Mouse (Mus musculus) T-helper 1 cell (primary cell): ENCODE data around the gene Malsu1.

Experiments
- in situ Hi-C: fragments of 300-600 bp; cut with MboI, MseI; formaldehyde crosslinking; loops from one replicate; pipeline ENCODE4 v1.15.1; 2025; ENCODE audit warnings: high pct_unique_total_duplicates

Gene Malsu1

GRCm38 (mm10) chr6:49068361-49068760 is 5.2 kb upstream of the Malsu1 start:
- in situ Hi-C loops = no loop called here

- in situ Hi-C loops = no loop called here
Observed at GRCm38 (mm10) chr6:49074117-49074490, 509 bp downstream of the Malsu1 start.

- in situ Hi-C loops = no loop called here
Observed at GRCm38 (mm10) chr6:49077894-49078293, 4.3 kb downstream of the Malsu1 start.

- in situ Hi-C loops = no loop called here
Observed at GRCm38 (mm10) chr6:49079313-49079712, 5.7 kb downstream of the Malsu1 start.

GRCm38 (mm10) chr6:49083008-49083407 is 9.4 kb downstream of the Malsu1 start:
- in situ Hi-C loops = no loop called here

- in situ Hi-C loops = no loop called here
Observed at GRCm38 (mm10) chr6:49094968-49095367, 21.4 kb downstream of the Malsu1 start.

- in situ Hi-C loops = no loop called here
Observed at GRCm38 (mm10) chr6:49096421-49096820, 22.8 kb downstream of the Malsu1 start.

GRCm38 (mm10) chr6:49096933-49097461 is 23.4 kb downstream of the Malsu1 start:
- in situ Hi-C loops = no loop called here

GRCm38 (mm10) chr6:49097596-49098110 is 24.1 kb downstream of the Malsu1 start:
- in situ Hi-C loops = no loop called here

- in situ Hi-C loops = no loop called here
Observed at GRCm38 (mm10) chr6:49099086-49099485, 25.5 kb downstream of the Malsu1 start.

GRCm38 (mm10) chr6:49106746-49107500 is 33.3 kb downstream of the Malsu1 start:
- in situ Hi-C loops = no loop called here

GRCm38 (mm10) chr6:49109196-49109595 is 35.6 kb downstream of the Malsu1 start:
- in situ Hi-C loops = no loop called here

GRCm38 (mm10) chr6:49113895-49114294 is 40.3 kb downstream of the Malsu1 start:
- in situ Hi-C loops = no loop called here

- in situ Hi-C loops = no loop called here
Observed at GRCm38 (mm10) chr6:49114457-49114856, 40.9 kb downstream of the Malsu1 start.

GRCm38 (mm10) chr6:49115550-49115949 is 42.0 kb downstream of the Malsu1 start:
- in situ Hi-C loops = no loop called here

GRCm38 (mm10) chr6:49116241-49116640 is 42.6 kb downstream of the Malsu1 start:
- in situ Hi-C loops = no loop called here

GRCm38 (mm10) chr6:49118446-49118845 is 44.9 kb downstream of the Malsu1 start:
- in situ Hi-C loops = no loop called here

- in situ Hi-C loops = no loop called here
Observed at GRCm38 (mm10) chr6:49119462-49120135, 46.0 kb downstream of the Malsu1 start.

GRCm38 (mm10) chr6:49120370-49120769 is 46.8 kb downstream of the Malsu1 start:
- in situ Hi-C loops = no loop called here

- in situ Hi-C loops = no loop called here
Observed at GRCm38 (mm10) chr6:49130328-49130727, 56.7 kb downstream of the Malsu1 start.

- in situ Hi-C loops = no loop called here
Observed at GRCm38 (mm10) chr6:49131855-49132254, 58.3 kb downstream of the Malsu1 start.

GRCm38 (mm10) chr6:49132352-49133090 is 58.9 kb downstream of the Malsu1 start:
- in situ Hi-C loops = no loop called here
